Mouse (Mus musculus) frontal cortex, adult (tissue): ENCODE measurements around the gene Pla2g15.

Experiments
- ATAC-seq: cut with Nextera tagmentation; 2 replicates; pipeline ENCODE4 v1.9.2; 2017; ENCODE audit warnings: mild to moderate bottlenecking, moderate library complexity, mixed read lengths; ENCODE audit not compliant: low TSS enrichment

The Pla2g15 gene

GRCm38 (mm10) chr8:106149801-106150652 lies at the start of gene Pla2g15:
Gene Pla2g15 (plus strand): TSS chr8:106150399.
- peak; percentile 99 for ATAC-seq

DNA sequence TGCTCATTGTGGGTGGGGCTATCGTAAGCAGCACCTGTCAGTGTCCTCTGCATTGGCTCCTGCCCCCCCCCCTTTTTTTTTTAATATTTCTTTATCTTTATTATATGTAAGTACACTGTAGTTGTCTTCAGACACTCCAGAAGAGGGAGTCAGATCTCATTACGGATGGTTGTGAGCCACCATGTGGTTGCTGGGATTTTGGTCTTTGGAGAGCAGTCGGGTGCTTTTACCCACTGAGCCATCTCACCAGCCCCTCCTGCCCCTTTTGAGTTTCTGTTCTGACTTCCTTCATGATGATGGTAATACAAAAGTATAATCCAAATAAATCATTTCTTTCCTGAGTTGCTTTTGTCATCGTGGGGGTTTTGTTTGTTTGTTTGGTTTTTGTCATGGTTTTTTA lies 47.9 kb upstream of the Pla2g15 start:
- no peak for ATAC-seq

GRCm38 (mm10) chr8:106103888-106104287 lies 46.3 kb upstream of the Pla2g15 start:
- no peak for ATAC-seq

GRCm38 (mm10) chr8:106106193-106106592 lies 44.0 kb upstream of the Pla2g15 start:
- no peak for ATAC-seq

DNA sequence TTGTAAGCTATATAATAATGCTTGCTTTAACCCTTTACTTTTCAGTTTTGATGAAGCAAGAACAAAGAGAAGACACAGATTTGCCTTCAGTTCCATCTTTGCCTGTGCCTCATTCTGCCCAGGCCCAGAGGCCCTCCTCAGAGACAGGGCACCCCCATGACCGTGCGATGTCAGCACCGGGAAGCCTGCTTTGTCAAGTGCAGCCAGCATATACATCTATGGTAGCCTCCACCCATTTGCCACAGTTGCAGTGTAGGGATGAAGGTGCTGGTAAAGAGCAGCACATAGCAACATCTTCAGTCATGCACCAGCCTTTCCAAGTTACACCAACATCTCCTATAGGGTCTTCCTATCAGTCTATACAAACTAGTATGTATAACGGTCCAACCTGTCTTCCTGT lies 42.1 kb upstream of the Pla2g15 start:
- no peak for ATAC-seq

GRCm38 (mm10) chr8:106108729-106109128 lies 41.5 kb upstream of the Pla2g15 start:
- no peak for ATAC-seq

- no peak for ATAC-seq
Measured at GRCm38 (mm10) chr8:106112041-106112440, 38.2 kb upstream of the Pla2g15 start.

DNA sequence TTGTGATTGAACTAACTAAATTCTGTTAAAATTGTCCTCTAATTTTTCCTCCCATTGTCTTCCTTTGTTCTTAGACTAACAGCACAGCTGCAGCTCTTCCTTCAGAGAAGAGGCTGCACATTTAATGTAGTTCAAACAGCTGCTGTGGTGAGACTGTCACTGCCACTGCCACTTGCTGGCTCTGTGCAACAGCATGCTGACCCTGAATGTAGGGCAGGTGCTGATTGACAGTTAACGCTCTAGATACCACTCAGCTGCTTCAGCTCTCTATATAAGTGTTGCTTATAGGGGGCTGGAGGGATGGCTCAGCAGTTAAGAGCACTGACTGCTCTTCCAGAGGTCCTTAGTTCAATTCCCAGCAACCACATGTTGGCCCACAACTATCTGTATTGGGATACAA lies 37.7 kb upstream of the Pla2g15 start:
- ATAC-seq, result no peak

DNA sequence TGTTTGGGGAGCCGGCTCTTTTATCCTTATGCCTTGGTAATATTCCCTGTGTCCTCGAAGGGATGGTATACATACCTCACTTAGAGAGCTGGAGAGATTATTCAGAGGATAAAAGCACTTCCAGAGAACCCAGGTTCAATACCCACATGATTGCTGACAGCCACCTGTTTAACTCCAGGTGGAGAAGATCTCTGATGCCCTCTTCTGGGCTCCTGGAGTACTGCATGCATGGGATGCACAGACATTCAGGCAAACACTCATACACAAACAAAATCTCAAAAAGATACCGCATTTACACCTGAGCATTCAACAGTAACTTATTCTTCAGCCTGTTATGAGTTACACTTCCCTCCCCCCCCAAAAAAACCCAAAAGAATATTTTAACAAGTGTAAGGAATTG lies 34.3 kb upstream of the Pla2g15 start:
- ATAC-seq, result no peak

GRCm38 (mm10) chr8:106123443-106123842 lies 26.8 kb upstream of the Pla2g15 start:
- no peak for ATAC-seq

DNA sequence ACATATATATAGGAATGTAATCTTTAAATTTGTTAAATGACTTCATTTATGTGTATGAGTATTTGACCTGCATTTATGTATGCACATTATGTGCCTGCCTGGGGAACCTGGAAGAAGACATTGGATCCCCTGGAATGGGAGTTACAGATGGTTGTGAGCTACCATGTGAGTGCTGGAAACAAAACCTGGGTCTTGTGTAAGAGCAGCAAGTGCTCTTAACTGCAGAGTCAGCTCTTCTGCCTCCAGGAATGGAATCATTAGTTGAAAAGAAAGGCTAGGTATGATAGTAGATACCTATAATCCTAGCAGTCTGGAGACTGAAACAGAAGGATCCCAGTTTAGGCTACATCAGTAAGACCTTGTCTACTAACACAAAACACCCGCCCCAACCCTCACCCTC lies 24.1 kb upstream of the Pla2g15 start:
- ATAC-seq, result no peak

- ATAC-seq, result no peak
Measured at GRCm38 (mm10) chr8:106127054-106127453, 23.1 kb upstream of the Pla2g15 start.

DNA sequence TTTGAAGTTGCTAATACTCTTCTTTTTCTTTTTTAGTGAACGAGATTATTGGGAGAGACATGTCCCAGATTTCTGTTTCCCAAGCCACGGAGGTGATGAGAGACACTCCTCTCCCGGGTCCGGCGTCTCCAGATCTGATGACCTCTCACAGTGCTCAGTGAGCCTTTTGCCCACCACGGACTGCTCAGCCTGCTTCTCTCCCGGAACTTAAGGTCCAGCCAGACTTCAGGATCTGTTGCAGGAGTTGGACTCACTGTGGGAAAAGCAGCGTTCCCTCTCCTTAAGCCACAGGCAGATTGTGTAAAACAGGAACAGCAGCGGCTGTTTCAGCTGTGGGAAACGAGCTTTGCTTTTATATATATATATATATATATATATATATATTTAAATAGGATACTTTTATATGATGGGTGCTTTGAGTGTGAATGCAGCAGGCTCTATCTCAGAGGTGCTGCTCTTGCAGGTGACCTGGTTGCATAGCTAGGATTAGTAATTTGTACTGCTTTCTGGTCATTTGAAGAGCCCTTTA lies 22.3 kb upstream of the Pla2g15 start:
- no peak for ATAC-seq

GRCm38 (mm10) chr8:106129232-106129930 lies 20.8 kb upstream of the Pla2g15 start:
- ATAC-seq, result no peak

DNA sequence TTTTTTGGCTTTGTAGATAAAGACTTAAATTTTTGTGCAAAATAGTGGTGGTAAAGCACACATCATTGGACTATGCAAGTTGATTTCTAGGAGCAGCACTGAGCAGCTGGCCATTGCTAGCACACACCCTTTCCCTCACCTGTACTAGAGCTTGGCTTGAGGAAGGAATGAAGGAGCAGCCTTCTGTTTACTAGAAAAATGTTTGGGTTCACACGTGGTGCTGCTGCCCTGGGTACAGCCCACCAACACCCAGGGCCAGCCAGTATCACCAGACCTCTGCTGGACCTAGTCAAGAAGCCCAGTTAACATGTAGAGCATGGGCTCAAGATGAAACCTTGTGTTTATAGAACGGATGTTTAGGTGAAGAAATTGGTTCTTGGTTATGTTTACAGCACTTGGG lies 20.2 kb upstream of the Pla2g15 start:
- ATAC-seq, result no peak

- no peak for ATAC-seq
Measured at GRCm38 (mm10) chr8:106130505-106130904, 19.7 kb upstream of the Pla2g15 start.

DNA sequence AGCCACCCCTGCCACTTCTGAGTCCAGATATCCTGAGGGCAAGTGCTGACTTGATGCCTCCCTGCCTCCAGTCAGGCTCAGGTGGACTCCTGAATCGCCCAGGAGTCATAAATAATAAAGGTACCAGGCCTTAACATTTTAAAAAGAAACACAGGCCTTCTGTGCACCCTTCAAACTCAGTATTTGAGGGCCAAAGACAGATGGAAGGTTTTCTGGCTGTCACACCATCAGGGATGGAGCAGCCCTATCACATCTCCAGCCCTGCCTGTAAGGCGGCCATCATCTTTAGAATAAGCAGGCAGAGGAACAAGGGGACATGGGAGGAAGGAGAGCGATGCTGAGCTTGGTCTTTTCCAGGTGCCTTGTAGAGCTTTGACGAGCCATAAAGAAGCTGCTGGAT lies 19.2 kb upstream of the Pla2g15 start:
- no peak for ATAC-seq

DNA sequence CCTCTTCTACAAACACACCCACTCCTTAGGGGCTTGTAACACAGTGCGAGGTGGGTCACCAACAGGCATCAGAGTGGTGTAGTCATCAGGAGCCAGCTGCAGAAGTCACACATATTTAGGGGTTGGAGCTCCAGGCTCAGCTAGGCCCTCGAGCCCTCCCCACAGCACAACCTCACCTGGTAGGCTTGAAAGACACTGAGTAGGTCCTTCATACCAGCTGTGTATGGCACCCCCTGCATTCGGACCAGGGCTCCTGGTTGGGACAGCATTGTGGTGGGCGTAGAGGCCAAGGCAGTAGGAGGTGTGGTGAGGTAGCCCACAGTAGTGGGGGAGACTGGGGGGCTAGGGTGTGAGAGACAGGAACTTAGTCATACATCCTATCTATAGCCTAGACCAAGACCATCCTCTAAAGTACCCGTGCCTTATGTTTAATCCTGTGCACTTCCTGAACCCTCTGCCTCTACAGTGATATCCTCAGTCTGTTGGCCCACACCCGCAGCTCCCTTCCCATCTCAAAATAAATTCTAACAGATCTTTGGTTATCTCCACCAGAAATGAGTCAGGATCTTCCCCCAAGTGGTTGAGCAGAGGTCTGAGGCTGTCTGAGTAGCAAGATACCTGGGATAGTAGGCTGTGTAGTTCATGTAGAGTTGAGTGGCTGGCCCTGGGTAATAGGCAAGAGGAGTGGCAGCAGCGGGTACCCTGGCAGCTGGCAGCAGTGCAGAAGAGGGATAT lies 18.5 kb upstream of the Pla2g15 start:
- ATAC-seq, result no peak

DNA sequence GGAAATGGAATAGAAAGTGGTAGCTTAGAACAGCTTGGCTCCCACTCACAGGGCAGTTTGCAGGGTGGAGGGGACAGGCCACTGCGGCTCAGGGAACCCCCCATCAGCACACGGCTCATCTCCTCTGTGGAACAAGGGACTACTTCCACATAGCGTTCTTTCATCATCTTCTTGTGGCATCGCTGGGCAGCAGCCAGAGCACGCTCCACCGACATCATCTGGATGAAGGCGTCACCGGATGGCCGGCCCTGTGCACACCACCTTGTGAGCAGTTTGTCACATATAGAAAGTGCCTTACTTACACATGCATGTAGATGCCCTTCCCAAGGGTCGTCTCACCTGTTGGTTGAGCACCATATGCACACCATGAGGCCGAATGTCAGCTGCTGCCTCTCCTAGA lies 17.8 kb upstream of the Pla2g15 start:
- no peak for ATAC-seq

DNA sequence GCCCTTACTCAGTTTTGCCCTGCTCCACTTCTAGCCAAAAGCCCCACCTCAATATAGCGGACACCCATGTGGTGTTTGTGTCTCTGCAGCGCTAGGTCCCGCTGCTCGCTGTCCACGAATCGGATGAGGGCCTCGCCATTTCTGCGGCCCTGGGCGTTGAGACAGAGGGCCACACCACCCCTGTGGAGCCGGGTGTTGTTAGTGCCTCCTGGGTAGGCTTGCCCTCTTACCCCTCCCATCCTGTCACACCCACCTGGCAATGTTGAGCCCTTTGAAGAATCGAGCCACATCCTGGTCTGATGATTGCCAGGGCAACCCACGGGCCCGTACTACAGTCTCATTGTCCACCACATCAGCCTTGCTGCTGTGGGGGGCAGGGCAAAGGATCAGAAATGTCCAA lies 16.7 kb upstream of the Pla2g15 start:
- no peak for ATAC-seq

- no peak for ATAC-seq
Measured at GRCm38 (mm10) chr8:106133946-106134345, 16.3 kb upstream of the Pla2g15 start.
